Mouse (Mus musculus) layer of hippocampus, postnatal 14 days (tissue): ENCODE results near the gene Il4ra. TPM values are rescaled to one million over a fixed set of nuclear protein-coding genes. Genes with fewer than 3 reads are reported as not detected.
A peak's percentile ranks its signal among the peaks of the same experiment; 100 is the strongest.

Source experiments
- DNase-seq, 2 experiments: peaks; one replicate each; pipeline ENCODE4 v3.0.0; 2021 to 2022; ENCODE audit warnings: low spot score in 2 of 2, mixed read lengths in 1 of 2
- total RNA-seq, 2 experiments: library from RNA; stranded (reverse); gene quantifications; 2 replicates each; pipeline ENCODE4 v1.2.3; 2021

Il4ra gene
- total RNA-seq, 2 experiments from 2014 or later: 4.6 to 5.1 TPM

DNA sequence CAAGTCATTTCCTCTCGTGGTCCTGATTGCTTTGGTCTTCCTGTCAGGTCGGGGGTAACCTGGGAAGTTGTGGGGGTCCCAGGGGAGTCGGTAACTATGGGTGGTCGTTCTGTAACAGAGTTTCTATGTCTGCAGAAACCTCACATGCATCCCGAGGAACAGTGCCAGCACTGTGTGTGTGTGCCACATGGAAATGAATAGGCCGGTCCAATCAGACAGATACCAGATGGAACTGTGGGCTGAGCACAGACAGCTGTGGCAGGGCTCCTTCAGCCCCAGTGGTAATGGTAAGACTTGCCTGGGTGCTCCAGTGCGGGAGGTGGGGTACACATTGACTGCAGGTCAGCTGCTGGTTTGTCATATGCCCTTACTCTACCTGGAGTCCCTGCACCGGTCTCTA lies 17.0 kb downstream of the Il4ra start:
- no peak for DNase-seq

DNA sequence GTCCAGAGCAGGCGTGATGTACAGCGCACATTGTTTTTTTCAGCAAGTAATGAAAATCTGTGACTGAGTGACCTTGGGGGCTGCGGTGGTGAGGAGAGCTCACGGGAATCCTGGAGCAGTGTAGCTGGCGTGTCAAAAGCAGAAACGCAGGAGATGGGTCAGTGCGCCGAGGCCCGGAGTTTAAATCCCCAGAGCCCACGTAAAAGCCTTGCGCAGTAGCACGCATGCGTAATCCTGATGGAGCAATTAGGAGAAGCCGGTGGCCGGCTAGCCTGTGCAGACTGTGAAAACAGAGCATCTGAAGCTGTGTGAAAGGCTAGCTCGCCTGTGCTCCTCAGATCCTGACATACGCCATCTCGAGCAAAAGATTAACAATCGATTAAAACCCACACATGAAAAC lies 20.0 kb downstream of the Il4ra start:
- DNase-seq: no peak

DNA sequence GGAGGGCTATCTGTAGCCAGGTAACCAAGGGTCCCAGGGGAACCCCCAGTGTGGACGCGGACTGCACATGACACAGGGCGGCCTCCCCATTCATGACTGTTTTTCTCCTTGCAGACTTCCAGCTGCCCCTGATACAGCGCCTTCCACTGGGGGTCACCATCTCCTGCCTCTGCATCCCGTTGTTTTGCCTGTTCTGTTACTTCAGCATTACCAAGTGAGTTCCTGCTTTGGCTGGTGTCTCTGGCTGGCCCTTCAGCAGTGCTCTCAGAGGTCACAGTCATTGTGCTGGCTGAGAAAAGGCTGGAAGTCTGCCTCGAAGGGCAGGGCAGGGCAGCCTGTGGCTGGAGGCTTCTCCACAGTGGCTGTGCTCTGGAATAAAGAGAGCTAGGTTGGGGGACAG lies 20.8 kb downstream of the Il4ra start:
- DNase-seq: no peak

DNA sequence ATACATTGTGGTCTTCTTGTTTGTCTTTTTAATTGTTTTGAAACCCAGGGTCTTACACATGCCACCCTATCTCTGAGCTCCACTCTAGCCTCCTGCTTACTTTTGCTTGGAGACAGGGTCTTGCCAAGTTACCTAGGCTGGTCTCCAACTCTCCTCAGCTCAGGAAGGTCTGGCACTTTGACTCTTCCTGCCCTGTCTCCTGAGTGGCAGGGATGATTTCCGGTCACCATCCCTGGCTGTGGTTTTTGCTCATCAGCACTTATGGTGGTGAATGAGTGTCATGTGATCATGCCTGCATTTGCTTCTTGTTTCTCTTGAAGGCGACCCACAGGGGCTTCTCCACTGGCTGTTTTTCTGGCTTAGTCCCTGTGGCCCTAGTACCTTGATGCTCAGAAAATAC lies 21.9 kb downstream of the Il4ra start:
- no peak for DNase-seq

DNA sequence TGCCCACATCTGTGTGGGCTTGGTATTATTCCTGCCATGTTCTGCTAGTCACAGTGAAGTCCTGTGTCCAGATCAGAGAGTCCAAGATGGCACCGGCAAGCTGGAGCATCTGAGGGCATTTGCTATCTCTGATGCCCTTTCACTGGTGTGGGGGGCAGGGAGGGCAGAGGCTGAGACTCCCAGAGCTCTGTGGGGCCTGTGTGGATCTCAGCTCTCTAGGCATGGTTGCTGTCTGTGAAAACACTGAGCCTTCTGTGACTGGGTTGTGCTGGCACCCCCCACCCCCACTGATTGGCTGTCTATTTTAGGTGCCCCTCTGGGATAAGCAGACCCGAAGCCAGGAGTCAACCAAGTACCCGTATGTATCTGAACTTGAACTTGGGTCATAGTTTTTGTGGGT lies 22.9 kb downstream of the Il4ra start:
- DNase-seq: no peak

GRCm38 (mm10) chr7:125575738-125576540 lies 24.0 kb downstream of the Il4ra start:
- no peak for DNase-seq

GRCm38 (mm10) chr7:125576982-125577381 lies 25.1 kb downstream of the Il4ra start:
- DNase-seq: peak; percentile 28 to 47

GRCm38 (mm10) chr7:125577486-125578088 lies 25.7 kb downstream of the Il4ra start:
- no peak for DNase-seq

DNA sequence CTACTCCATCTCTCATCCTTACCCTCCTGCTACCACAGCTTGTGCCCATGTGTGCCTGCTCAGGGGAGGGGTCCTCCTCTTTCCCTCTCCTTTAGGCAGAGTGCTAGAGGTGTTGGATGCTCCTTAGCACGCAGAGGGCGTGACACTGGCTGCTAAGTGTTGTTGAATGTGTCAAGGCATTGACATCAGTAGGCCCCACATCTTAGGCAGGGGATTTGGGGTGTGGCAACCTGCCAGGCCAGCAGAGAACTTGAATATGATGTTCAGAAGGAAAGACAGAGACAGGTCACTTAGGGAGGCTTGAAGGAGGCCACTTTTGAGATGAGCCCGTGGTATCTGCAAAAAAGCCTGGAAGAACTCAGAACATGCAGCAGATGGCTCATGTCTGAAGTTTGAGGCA lies 26.2 kb downstream of the Il4ra start:
- no peak for DNase-seq

DNA sequence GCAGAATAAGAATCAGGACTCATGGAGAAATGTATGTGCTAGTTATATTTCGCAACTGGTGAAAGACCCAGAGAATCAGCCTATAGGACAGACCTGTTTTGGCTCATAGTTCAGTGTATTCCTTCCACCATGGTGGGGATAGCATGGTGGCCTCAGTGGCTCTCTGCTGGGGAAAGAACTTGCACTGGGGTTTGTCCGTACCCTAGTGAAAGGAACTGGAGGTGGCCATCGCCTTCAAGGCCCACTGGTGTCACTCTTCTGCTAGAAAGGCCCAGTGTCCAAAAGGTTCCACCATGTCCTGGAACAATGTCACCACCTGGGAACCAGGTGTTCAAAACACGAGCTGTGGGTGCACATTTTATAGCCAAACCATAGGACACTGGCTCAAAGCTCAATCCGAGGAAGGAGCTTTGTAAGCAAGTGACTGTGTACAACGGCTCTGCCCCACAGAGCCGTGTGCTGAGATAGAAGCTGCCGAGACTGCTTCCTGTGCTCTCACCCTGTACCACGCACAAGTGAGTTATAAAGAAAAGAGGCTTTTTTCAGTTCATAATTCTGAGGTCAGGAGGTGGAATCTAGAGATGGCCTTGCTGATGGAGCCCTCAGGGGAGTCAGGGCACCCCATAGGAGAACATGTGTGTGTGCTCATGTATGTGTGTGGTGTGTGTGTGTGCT lies 27.8 kb downstream of the Il4ra start:
- no peak for DNase-seq

GRCm38 (mm10) chr7:125580220-125580549 lies 28.3 kb downstream of the Il4ra start:
- no peak for DNase-seq

- no peak for DNase-seq
These were observed 28.9 kb downstream of the Il4ra start for GRCm38 (mm10) chr7:125580625-125581316.

GRCm38 (mm10) chr7:125581317-125581672 lies 29.4 kb downstream of the Il4ra start:
- DNase-seq: peak; percentile 87 to 88

GRCm38 (mm10) chr7:125583325-125584004 lies 31.5 kb downstream of the Il4ra start:
- no peak for DNase-seq

GRCm38 (mm10) chr7:125584005-125584369 lies 32.1 kb downstream of the Il4ra start:
- no peak for DNase-seq

DNA sequence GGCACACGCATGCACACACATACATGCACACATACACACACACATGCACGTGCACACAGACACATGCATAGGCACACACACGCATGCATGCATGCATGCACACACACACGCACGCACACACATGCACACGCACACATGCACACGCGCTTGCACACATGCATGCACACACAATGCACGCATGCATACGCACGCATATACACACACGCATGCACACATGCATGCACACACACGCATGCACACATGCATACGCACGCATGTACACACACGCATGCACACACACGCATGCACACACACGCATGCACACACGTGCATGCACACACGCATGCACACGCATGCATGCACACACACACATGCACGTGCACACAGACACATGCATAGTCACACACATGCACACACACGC lies 34.4 kb downstream of the Il4ra start:
- no peak for DNase-seq

- DNase-seq: no peak
These were observed 36.8 kb downstream of the Il4ra start for GRCm38 (mm10) chr7:125588721-125589120.

DNA sequence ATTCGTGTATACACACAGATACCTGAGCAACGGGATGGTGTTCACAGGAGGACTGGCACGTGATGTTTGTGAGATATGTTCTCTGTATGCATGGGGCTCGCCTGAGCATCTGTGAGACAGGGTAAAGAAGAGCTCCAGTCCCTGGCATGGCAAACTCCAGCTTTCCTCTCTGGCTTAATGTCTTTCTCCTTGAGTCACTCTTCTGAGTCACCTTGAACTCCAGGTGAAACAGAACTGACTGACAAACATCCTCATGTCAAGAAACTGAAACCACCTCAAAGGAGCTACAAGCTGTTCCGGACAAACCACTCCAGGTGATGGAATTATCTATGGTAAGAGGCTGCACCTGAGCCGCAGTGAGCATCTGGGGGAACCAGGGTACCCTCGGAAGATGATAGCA lies 38.0 kb downstream of the Il4ra start:
- no peak for DNase-seq

DNA sequence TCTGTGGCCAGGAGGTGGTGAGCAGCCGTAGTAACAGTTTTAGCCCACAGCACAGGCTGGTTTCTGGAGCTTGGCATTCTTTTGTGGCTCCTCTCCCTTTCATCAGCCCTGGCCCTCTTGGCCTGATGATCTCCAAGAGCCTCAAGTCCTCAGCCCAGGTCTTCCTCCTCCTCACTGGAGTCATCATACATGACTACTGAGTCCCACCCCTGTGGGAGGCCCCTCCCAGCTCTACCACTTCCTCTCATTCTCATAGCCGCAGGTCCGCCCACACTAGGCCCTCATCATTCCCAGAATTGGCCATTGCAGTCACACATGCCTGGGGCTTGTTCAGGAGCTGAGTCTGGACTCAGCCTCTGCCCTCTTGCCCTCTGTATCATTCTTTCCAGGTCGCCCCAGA lies 41.9 kb downstream of the Il4ra start:
- no peak for DNase-seq

- DNase-seq: no peak
These were observed 44.5 kb downstream of the Il4ra start for GRCm38 (mm10) chr7:125596406-125596805.

DNA sequence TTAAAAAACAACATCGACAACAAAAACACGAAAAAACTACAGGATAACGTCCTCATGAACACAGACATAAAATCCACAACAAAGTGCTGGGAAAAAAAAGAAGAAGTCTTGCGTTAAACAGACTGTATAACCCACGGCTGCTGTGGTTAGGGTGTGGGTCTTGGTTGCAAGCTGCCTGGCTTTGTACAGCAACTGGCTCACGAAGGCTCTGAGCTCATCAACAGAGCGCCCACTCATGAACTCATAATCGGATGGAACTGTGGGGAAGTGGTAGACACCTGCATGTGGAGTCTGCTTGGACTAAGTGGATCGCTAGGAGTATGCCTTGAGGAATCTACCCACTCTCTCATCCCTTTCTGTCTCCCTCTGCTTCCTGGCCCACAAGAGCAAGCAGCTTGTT lies 45.2 kb downstream of the Il4ra start:
- DNase-seq: no peak
